Mouse (Mus musculus) heart, postnatal 10 days (tissue): Measurements from ENCODE around the gene Rpl4. TPM values are rescaled to one million over a fixed set of nuclear protein-coding genes. Genes with fewer than 3 reads are reported as not detected.
"Not testable (repeated sequence)": the region's sequence is repeated elsewhere in the genome, so short reads cannot be mapped to it uniquely, and the experiment has no call there.

Source experiments
- DNase-seq, 2 experiments: peaks; one replicate each; pipeline ENCODE4 v3.0.0; 2021
- intact Hi-C: fragments of 180-260 bp; cut with DNase I; formaldehyde crosslinking; loops from one replicate; pipeline ENCODE4 v1.15.1; 2025
- total RNA-seq, 2 experiments: library from RNA; stranded (reverse); gene quantifications; 2 replicates each; pipeline ENCODE4 v1.2.3; 2021

Rpl4 gene
- total RNA-seq, 2 experiments from 2014 or later, result 625 to 646 TPM

DNA sequence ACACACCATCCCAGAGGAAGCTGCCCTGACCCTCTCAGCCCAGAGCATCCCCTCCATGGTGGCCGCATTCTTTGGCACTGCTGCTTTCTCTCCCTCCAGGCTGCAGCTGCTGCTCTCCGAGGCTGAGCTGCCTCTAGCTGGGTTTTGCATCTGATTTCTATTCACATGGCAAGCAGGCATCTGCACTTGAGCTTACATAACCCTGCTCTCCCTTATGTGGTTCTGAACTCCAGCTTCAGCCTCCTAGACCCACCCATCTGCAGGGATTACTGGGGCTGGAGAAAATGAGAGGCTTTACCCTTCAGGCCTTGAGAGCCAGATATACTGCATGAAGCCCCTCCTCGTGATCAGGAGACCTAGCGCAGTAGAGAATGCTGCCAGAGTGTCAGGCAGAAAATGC lies 22.4 kb downstream of the Rpl4 start:
- DNase-seq, result peak; percentile 30 to 33
- intact Hi-C loops, result no loop called here

DNA sequence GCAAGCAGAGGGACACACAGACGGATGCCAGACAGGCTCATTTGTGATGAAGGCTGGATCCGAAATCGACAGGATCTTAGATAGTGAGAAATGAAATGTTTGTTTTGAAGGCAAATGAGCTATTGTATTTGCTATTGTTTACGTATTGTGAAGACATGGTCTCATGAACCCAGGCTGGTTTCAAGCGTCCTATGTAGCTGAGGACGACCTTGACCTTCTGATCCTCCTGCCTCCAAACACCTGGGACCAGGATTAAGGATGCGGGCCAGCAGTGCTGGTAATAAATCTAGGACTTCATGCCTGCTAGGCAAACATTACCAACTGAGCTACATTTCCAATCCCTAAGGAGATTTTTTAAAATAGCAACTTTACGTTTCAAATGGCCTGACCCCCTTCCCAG lies 24.3 kb downstream of the Rpl4 start:
- no peak for DNase-seq
- intact Hi-C loops, result no loop called here

DNA sequence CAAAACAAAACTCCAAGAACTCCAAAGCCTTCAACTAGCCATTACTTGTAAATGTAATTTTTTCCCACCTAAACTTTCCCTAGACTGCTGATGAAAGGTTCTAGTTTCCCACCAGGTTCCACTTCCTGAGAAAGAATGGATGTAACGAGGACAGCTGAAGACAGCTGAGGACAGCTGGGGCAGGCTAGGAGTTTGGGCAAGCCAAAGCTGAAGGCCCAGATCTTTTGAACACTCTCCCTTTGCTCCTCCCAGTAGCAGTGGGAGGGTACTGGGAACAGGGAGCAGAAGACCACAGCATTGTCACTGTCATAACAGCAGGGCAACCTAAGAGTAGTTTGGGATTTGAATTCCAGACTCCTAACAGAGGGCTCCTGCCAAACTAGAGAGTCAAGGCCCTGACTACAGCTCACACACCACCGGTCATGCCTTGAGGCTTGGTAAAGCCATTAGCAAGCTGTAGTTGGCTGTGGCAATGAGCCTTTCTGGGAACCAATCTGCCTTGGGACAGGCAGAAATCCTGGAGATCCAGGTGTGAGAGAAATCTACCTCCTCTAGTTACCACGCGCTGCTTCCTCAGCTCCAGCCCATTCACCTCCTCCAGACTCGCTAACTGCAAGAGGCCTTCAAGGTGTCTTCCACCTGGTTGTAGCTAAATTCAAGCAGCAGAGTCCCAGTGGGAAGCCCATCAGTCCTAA lies 25.0 kb downstream of the Rpl4 start:
- DNase-seq, result peak; percentile 14 to 20
- intact Hi-C loops, result no loop called here

DNA sequence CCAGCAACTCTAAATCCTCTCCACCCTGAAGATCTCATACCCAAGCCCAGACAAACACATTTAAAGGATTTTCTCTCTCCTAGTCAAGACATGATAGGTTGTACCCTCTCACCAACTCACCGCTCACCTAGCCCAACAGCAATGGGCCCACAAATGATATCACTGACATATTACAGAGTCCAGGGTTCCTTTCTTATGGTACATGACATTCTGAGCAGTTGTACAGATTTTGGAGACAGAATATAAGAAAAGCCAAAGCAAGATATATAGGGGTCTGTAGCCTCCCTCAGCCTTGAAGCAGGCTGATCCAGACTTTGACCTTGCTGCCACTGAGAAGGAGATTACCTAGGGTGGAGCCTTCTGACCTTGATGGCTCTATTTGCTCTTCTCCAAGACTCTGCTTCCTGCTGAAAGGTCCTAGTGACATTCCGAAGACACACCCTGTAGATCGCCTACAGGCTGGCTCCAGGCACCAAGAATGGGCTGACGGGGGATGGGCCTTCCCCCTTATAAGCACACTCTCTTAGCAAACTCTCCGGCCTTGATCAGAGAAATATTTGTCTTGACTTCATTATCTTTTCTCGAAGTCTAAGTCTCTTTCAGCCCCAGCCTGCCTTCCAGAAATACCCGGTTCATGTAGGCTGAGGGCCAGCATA lies 25.7 kb downstream of the Rpl4 start:
- intact Hi-C loops, DNase-seq: not testable (repeated sequence)

DNA sequence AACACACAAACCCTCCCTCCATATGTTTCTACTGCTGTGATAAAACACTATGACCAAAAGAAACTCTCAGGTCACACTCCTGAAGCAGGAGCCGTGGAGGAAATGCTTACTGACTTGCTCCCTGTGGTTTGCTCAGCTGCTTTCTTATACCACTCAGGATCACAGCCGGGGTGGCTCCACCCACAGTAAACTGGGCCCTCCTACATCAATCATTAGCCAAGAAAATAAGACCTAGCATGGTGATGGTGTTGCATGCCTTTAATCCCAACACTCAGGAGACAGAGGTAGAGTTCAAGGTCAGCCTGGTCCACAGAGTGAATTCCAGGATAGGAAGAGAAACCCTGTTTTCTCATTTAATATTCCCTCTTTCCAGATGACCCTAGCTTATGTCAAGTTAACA lies 26.7 kb downstream of the Rpl4 start:
- intact Hi-C loops, result no loop called here

DNA sequence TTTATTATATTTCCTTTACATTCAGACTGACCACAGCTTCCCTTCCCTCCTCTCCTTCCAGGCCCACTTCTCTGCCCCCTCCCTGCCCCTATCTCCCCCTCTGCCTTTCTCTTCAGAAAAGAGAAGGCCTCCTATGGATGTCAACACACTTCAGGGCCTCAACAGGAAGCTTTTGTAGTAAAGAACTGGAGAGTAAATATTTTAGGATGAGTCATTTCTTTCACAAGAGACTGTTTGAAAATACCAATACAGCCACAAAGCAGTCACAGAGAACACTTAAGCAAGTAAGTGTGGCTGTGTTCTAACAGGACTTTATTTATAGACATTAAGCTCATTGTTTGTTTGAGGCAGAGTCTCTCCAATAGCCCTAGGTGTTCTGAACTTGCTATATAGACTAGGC lies 29.2 kb downstream of the Rpl4 start:
- intact Hi-C loops, result no loop called here
- no peak for DNase-seq

More for the DNA sequence above, 26.7 kb downstream of the Rpl4 start:
- DNase-seq, result no peak

DNA sequence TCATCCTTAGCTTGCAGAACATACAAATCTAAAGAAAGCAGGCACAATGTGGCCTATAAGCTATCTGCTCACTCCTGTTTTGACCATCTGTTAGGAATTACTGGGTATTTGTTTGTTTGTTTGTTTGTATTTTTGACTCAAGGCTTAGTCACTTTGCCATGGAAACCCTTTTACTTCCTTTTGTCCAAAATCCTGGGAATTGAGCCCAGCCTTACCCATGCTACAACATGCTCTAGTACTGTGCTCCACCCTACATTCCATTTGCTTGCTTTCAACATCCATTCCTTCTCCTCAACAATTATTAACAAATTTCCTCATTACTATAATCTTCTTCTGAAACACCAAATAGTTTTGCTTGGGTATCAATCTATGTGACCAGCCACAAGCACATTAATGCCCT lies 29.7 kb downstream of the Rpl4 start:
- DNase-seq, result no peak
- intact Hi-C loops, result no loop called here

DNA sequence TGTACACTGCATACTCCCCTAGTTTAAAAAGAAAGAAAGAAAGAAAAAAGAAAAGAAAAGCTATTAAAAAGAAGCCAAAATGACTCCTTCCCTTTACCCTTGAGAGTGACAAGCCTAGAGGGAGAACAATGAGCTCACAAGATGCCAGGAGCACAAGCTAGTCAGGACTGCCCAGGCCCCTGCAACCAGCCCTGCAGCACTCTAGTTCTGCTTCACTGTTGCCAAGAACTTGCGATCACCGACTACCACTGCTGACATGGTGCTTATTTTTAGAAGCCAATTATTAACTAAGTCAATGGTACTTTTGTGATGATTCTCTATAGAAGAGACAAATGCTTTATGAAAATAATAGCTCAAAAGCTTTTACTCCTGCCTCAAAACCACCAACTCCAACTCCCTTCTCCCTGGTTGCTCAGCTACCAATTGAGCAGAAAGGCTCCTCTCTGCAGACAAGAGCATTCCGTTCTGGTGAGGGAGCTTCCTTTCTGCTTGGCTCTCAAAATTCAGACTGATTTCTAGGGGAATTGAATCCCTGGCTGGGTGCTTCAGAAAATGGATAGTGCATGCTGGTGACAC lies 34.4 kb downstream of the Rpl4 start:
- intact Hi-C loops, result no loop called here
- peak; percentile 33 to 35 for DNase-seq

DNA sequence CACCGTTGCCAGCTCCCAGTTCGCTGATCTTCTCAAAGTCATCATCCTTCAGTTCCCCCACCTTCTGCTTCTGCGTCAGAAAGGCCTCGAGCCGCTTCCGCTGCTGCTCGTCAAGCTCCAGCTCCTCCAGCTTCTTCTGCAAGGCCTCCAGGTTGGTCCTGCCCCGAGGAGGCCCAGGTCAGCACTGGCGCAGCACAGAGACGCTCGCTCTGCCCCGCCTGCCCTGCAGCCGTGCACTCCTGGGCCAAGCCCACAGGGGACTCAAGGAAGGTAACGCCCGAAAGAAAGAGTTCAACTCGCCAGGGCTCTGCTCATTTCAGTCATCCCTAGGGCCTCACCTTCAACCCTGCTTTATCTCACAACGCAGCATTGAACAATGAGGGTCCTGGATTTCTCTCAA lies 41.3 kb downstream of the Rpl4 start:
- no peak for DNase-seq
- intact Hi-C loops, result no loop called here

DNA sequence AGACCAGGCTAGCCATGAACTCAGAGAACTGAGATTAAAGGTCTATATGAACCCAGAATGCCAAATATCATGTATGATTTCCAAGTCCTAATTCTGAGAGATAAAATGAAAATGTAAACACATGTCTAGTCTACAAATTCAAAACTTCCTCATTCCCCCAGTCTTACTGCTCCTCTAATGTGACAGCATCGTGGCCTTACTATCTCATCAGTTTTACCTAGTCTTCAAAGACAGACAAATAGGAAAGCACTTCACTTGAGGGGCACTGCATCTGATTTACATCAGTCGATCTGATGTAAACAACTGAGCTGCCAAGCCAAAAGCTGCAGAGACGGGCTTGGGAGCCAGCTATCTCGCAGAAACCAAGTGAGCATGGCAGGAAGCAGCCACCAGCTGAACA lies 42.9 kb downstream of the Rpl4 start:
- no peak for DNase-seq
- intact Hi-C loops, result no loop called here

DNA sequence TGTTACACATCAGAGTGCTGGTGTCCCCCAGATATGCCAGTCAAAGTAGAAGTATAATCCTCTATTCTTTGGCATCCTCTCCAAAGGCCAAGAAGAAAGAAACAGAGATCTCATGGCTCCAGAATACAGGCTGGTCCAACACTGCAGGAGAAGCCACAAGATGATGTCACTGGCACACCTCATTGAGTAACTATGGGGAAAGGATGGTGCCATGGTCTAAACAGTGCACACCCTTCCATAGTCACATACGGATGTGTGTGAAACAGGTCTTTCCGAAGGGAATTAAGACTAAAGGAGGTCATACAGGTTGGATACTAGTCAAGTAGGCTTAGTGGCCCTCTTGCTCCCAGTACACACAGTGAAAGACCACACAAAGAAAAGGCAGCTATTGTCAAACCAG lies 43.5 kb downstream of the Rpl4 start:
- DNase-seq, result no peak
- intact Hi-C loops, result no loop called here

DNA sequence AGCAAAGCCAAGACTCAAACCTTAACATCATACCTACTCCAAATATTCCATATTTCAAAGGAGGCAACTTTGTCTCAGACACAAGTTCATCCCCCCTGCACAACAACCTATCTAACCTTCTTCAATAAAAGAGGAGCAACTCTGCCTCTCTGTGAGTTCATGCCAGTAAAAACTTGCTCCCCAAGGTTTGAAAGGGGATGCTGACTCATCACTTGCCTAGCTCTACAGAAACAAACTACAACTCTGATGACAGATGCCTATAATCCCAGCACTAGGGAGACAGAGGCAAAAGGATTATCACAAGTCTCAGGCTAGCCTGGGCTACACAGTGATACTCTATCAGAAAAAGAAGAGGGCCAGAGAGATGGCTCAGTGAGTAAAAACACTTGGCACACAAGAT lies 44.7 kb downstream of the Rpl4 start:
- intact Hi-C loops, result no loop called here
- DNase-seq, result no peak

DNA sequence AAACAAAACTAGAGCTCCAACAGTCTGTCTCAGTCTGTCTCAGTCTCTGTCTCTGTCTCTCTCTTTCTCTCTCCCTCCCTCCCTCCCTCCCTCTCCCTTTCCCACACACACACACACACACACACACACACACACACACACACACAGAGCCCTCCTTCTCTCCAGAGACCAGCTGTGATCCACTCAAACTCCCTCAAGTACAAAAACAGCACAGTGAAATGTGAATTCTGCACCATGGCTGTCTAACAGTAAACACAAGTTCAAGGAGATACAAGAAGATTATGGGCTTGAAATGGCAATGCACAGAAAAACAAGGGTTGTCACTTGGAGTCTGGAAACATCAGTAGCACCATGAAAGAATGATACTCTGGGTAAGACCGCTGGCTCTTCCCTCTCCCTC lies 46.1 kb downstream of the Rpl4 start:
- intact Hi-C loops, result no loop called here
- DNase-seq, result no peak

DNA sequence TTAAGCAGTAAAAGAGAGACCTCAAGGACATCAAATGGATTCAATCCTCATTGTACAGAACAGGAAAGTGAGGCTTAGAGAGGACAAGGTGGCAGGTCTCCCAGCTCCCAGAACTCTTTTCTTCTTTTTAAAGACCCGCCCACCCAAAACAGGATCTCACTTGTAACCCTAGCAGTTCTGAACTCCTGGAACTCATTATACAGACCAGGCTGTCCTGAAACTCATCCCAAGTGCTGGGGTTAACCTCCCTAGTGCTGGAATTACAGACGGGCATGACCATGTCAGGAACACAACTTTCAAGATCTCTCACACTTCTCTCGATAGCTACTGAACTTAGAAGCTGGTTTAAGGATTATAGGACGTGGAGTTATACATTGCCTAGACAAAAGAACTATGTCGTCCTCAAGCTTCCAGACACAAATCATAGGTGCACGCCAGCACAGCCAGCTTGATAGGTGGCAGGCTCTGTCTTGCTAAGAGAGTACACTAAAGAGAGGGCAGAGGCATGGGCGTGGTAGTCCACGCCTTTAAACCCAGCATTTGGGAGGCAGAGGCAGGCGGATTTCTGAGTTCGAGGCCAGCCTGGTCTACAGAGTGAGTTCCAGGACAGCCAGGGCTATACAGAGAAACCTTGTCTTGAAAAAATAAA lies 46.7 kb downstream of the Rpl4 start:
- no peak for DNase-seq
- intact Hi-C loops, result no loop called here

DNA sequence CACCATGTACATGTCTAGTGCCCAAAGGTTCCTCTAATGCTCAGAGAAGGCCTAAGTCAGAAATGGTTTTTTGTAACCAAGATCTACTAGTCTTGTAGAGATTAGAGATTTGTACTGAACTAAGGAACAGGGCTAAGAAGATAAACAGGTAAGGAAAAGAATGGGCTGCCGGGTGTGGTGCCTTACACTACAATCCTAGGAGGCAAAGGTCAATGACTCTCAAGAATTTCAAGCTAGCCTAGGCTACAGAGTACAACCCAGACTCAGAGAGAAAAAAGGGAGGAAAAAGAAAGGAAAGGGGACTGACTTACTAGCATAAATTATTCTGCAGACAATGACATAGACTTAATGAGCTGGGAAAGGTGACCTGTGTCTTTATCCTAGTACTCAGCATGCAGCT lies 47.4 kb downstream of the Rpl4 start:
- intact Hi-C loops, result no loop called here
- DNase-seq, result no peak

DNA sequence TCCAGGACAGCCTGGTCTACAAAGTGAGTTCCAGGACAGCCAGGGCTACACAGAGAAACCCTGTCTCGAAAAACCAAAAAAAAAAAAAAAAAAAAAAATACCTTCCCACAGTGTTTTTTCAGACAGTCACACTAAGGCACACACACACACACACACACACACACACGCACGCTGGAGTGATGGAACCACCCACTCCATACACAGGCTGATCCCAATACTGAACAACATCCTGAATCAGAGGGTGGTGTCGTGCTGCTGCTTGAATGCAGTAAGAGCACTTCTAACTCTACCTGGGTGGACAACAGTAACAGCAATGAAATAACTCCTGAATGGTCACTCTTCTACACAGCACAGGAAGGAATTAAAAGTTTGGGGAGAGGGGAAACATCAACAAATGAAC lies 48.3 kb downstream of the Rpl4 start:
- DNase-seq, result no peak
- intact Hi-C loops, result no loop called here

DNA sequence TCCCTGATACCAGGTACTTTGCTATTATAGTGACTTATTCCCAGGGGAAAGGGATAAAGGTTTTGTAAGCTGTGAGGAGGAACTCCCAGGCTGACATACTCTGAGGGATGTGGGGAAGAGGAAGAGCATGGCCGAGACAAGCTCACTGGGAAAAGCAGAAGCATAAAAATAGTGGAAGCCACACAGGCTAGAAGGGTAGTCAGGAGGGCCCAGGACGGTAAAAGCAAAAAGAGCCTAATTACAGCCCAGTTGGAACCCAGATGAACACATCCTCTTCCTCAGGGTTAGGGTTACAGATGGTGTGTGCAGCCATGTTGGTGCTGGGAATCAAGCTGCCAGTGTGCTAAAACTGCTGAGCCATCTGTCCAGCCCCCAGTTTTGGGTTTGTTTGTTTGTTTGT lies 48.9 kb downstream of the Rpl4 start:
- intact Hi-C loops, result no loop called here
- DNase-seq, result no peak

DNA sequence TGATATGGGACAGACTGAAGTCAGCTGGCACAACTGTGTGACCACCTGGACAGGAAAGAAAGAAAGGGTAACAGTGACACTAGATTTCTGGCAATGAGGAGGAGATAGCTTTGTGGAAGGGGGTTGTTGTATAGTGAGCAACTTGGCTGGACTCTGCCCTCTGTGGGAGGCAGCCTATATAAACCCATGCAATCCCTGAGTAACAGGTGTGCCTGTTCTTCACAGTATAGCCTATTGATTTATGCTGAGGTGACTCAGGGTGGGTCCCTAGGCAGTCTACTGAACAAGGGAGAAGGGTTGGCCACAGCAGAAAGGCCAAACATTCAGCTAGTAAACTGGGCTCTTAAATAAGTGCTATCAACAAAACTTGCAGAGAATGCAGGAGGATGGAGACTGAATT lies 52.6 kb downstream of the Rpl4 start:
- no peak for DNase-seq

DNA sequence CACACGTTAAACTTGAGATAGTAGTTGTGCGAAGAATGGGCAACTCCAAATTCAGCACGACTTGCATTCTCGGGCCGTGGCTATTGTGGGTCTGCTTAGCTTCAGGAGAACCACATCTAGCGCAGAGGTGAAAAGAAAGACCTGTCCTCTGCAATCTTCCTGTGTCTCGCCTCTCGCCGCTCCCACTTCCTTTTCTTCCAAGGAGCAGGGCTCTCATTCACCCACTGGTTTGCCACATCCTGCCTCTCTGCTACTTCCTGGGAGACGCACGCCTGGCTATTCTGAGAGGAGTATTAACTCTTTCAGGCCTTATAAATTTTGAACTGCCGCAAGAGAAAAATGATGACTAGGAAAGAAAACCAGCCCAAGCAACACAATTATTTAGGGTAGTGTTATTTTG lies 54.6 kb downstream of the Rpl4 start:
- DNase-seq, result no peak
- intact Hi-C loops, result no loop called here

More for the DNA sequence above, 52.6 kb downstream of the Rpl4 start:
- intact Hi-C loops, result no loop called here
